Mouse (Mus musculus) cerebellum, adult 11 months (tissue): ENCODE data around the gene Tmem8b.
A peak's percentile ranks its signal among the peaks of the same experiment; 100 is the strongest.

ENCODE experiments used
- DNase-seq: peaks from one replicate; pipeline ENCODE4 v3.0.0; 2022

The Tmem8b gene

GRCm38 (mm10) chr4:43668782-43669427 lies at the start of gene Tmem8b, which contains the start of gene Fam221b:
TSS of gene Tmem8b (plus strand) at chr4:43668971.
TSS of gene Fam221b (minus strand) at chr4:43669145.
- DNase-seq, result peak; percentile 90

- no peak for DNase-seq
Measured at GRCm38 (mm10) chr4:43620146-43620778, 48.5 kb upstream of the Tmem8b start.

GRCm38 (mm10) chr4:43629106-43629817 lies 39.5 kb upstream of the Tmem8b start:
- DNase-seq, result no peak

- peak; percentile 87 for DNase-seq
Measured at GRCm38 (mm10) chr4:43630030-43630581, 38.7 kb upstream of the Tmem8b start.

GRCm38 (mm10) chr4:43630671-43631045 lies 38.1 kb upstream of the Tmem8b start:
- no peak for DNase-seq

- peak; percentile 60 for DNase-seq
Measured at GRCm38 (mm10) chr4:43631046-43631955, 37.5 kb upstream of the Tmem8b start, which contains the start of gene Npr2. TSS of gene Npr2 (plus strand) at chr4:43631935.

- DNase-seq, result peak; percentile 58
Measured at GRCm38 (mm10) chr4:43631956-43632920, 36.5 kb upstream of the Tmem8b start.

GRCm38 (mm10) chr4:43633296-43633695 lies 35.5 kb upstream of the Tmem8b start:
- no peak for DNase-seq

- no peak for DNase-seq
Measured at GRCm38 (mm10) chr4:43633736-43634135, 35.0 kb upstream of the Tmem8b start.

- DNase-seq, result no peak
Measured at GRCm38 (mm10) chr4:43634621-43635374, 34.0 kb upstream of the Tmem8b start.

GRCm38 (mm10) chr4:43636751-43637150 lies 32.0 kb upstream of the Tmem8b start:
- no peak for DNase-seq

- no peak for DNase-seq
Measured at GRCm38 (mm10) chr4:43640076-43640475, 28.7 kb upstream of the Tmem8b start.

- no peak for DNase-seq
Measured at GRCm38 (mm10) chr4:43640491-43640890, 28.3 kb upstream of the Tmem8b start.

- no peak for DNase-seq
Measured at GRCm38 (mm10) chr4:43649783-43650182, 19.0 kb upstream of the Tmem8b start.

- no peak for DNase-seq
Measured at GRCm38 (mm10) chr4:43652726-43653125, 16.0 kb upstream of the Tmem8b start.

GRCm38 (mm10) chr4:43653161-43654015 lies 15.4 kb upstream of the Tmem8b start, which contains the start of gene Spag8:
TSS of gene Spag8 (minus strand) at chr4:43653594.
- no peak for DNase-seq

- no peak for DNase-seq
Measured at GRCm38 (mm10) chr4:43655656-43656338, 13.0 kb upstream of the Tmem8b start.

GRCm38 (mm10) chr4:43656339-43657109 lies 12.2 kb upstream of the Tmem8b start, which contains the start of gene Hint2:
TSS of gene Hint2 (minus strand) at chr4:43656466.
- peak; percentile 98 for DNase-seq
